Mouse (Mus musculus): ENCODE measurements around the gene Olfr63.
"Not testable (repeated sequence)": the region's sequence is repeated elsewhere in the genome, so short reads cannot be mapped to it uniquely, and the experiment has no call there.

Gene Olfr63

GRCm38 (mm10) chr17:33264376-33264775 lies at the start of gene Olfr63:
Olfr63 (plus strand) TSS chr17:33264676.
- DNase-seq (ENCODE audit: low spot score in 2 of 2), result no peak

- no peak for DNase-seq (ENCODE audit: low spot score in 2 of 2)
Measured at GRCm38 (mm10) chr17:33221590-33221989, 42.9 kb upstream of the Olfr63 start, which contains the start of gene Olfr1564. Olfr1564 (minus strand) TSS chr17:33221690.

GRCm38 (mm10) chr17:33236646-33237045 lies 27.8 kb upstream of the Olfr63 start:
- not testable (repeated sequence) for DNase-seq (ENCODE audit: low spot score in 2 of 2)

GRCm38 (mm10) chr17:33254530-33255318 lies 9.8 kb upstream of the Olfr63 start, which contains the start of gene Zfp955a:
Zfp955a (minus strand) TSS chr17:33255145.
- not testable (repeated sequence) for DNase-seq (ENCODE audit: low spot score in 2 of 2)

- DNase-seq (ENCODE audit: low spot score in 2 of 2), result not testable (repeated sequence)
Measured at GRCm38 (mm10) chr17:33255319-33255657, 9.2 kb upstream of the Olfr63 start.

GRCm38 (mm10) chr17:33268907-33269306 lies 4.4 kb downstream of the Olfr63 start:
- DNase-seq (ENCODE audit: low spot score in 2 of 2), result no peak

GRCm38 (mm10) chr17:33289039-33289875 lies 24.8 kb downstream of the Olfr63 start, which contains the start of gene Zfp955b:
Zfp955b (plus strand) TSS chr17:33289544.
- not testable (repeated sequence) for DNase-seq (ENCODE audit: low spot score in 2 of 2)

GRCm38 (mm10) chr17:33289876-33290149 lies 25.3 kb downstream of the Olfr63 start:
- not testable (repeated sequence) for DNase-seq (ENCODE audit: low spot score in 2 of 2)

Data from frontal cortex, postnatal 14 days (tissue).